Mouse (Mus musculus) induced T-regulatory cell, adult 2 months (primary cell): ENCODE measurements around the gene Pitx1.

Experiments used
- DNase-seq: peaks from one replicate; pipeline ENCODE4 v3.0.0-alpha.2; 2012; ENCODE audit warnings: low read depth

Pitx1 gene

GRCm38 (mm10) chr13:55775056-55775455 lies 60.9 kb downstream of the Pitx1 start:
- no peak for DNase-seq
